Mouse (Mus musculus): ENCODE data around the gene Mageb4.
"Not testable (repeated sequence)": the region's sequence is repeated elsewhere in the genome, so short reads cannot be mapped to it uniquely, and the experiment has no call there.

- TF ChIP-seq CTCF (IDR thresholded peaks at IDR 0.05; ENCODE audit: borderline replicate concordance, insufficient read depth, low read depth, low read length); POLR2A (IDR thresholded peaks at IDR 0.05; ENCODE audit: borderline replicate concordance, insufficient read depth, low read length): not testable (repeated sequence)
Observed at GRCm38 (mm10) chrX:86304993-86305392, at the start of gene Mageb4.

Data from cerebellum, adult 2 months (tissue).